Mouse (Mus musculus) heart, postnatal 0 days (tissue): ENCODE measurements around the gene Chchd6. TPM values are rescaled to one million over a fixed set of nuclear protein-coding genes. Genes with fewer than 3 reads are reported as not detected.

Source experiments
- ATAC-seq: fragments of 200-750 bp; cut with Nextera tagmentation; 2 replicates; pipeline ENCODE4 v1.8.0; 2017; ENCODE audit warnings: low read depth, moderate number of reproducible peaks, moderate library complexity; ENCODE audit not compliant: insufficient read depth
- DNase-seq: peaks from one replicate; pipeline ENCODE4 v3.0.0-alpha.2; 2016; ENCODE audit warnings: low spot score
- H3K27ac ChIP-seq: fragments of 300-500 bp; sonication (generic); 2 replicates; pipeline ENCODE4 v1.5.1; 2014; ENCODE audit warnings: low read depth, mild to moderate bottlenecking
- H3K27me3 ChIP-seq: fragments of 300-500 bp; sonication (generic); 2 replicates; pipeline ENCODE4 v1.6.1; 2014; ENCODE audit warnings: low read length, mixed read lengths; ENCODE audit not compliant: control insufficient read depth, insufficient read depth
- H3K36me3 ChIP-seq: fragments of 300-500 bp; sonication (generic); replicated peaks from 2 replicates; pipeline ENCODE4 v1.6.1; 2014; ENCODE audit warnings: low read length, mixed read lengths; ENCODE audit not compliant: control insufficient read depth, insufficient read depth
- H3K4me1 ChIP-seq: fragments of 300-500 bp; sonication (generic); 2 replicates; pipeline ENCODE4 v1.6.1; 2014; ENCODE audit warnings: antibody characterized with exemption; ENCODE audit not compliant: control insufficient read depth, insufficient read depth
- H3K4me2 ChIP-seq: fragments of 300-500 bp; sonication (generic); 2 replicates; pipeline ENCODE4 v1.6.1; 2014; ENCODE audit warnings: low read depth, mild to moderate bottlenecking, low read length, moderate library complexity
- H3K4me3 ChIP-seq: fragments of 300-500 bp; sonication (generic); 2 replicates; pipeline ENCODE4 v1.5.1; 2014; ENCODE audit warnings: low read depth, low read length
- H3K9ac ChIP-seq: fragments of 300-500 bp; sonication (generic); replicated peaks from 2 replicates; pipeline ENCODE4 v1.6.1; 2014; ENCODE audit warnings: low read depth, low read length, mixed read lengths
- H3K9me3 ChIP-seq: fragments of 300-500 bp; sonication (generic); replicated peaks from 2 replicates; pipeline ENCODE4 v1.6.1; 2016; ENCODE audit warnings: low read length; ENCODE audit not compliant: control insufficient read depth
- CTCF ChIP-seq: IDR thresholded peaks from 2 replicates; pipeline ENCODE4 v1.5.1; 2016; ENCODE audit warnings: antibody characterized with exemption, control low read depth, low read depth
- EP300 ChIP-seq: IDR thresholded peaks from 2 replicates; pipeline ENCODE4 v1.6.1; 2016; ENCODE audit warnings: antibody characterized with exemption, low read depth
- WGBS: fragments of 180-500 bp; shearing (Covaris S2); extraction: QIAGEN DNeasy Blood & Tissue Kit; methylation state at CpG from one replicate; pipeline ENCODE4 v1.1.7; 2014; 5-methylcytosine and 5-hydroxymethylcytosine counted together
- polyA plus RNA-seq: library from polyadenylated mRNA; unstranded; fragments of >200 nt; fragmentation: Nextera tagmentation; extraction: Ambion mirVana; gene quantifications from 2 replicates; pipeline ENCODE4 v1.2.1, GENCODE M21; 2015
- total RNA-seq: library from RNA; depleted of rRNA; stranded (reverse); fragments of >200 nt; gene quantifications from 2 replicates; pipeline ENCODE4 v1.2.3, GENCODE M21; 2014; ENCODE audit warnings: low replicate concordance; rRNA removed

The Chchd6 gene
- total and polyA plus RNA-seq, 2 experiments from 2014 or later: 21.8 to 37.8 TPM

DNA sequence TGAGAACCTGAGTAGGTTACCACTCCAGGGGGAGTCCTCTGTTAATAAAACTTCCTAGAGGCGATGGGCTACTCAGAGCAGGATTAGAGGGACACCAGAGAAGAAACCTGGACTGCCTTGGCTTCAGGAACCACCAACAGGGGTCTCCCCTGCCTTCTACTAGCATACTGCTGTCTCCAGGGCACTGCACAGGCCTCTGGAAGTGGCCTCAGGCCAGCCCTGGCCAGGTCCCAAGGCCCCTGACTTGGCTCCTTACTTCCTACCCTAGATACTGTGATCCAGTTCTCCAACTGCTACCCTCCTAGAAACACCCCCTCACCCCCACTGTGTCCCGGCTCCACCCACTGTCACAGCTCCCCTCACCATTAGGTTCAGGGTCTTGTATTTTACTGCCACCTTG is 256.0 kb downstream of the Chchd6 start:
- ATAC-seq (peak; percentile 87), DNase-seq (peak; percentile 74)
- Histone ChIP-seq H3K9me3 (no peaks in the 10 kb centered on the region), H3K9ac (no peak overlapping the region; the same call in 1 of the 2 replicates), H3K4me1 (peaks cover 34% of the 10 kb centered on the region), H3K4me3 (no peak overlapping the region), H3K36me3 (peaks cover 77% of the 10 kb centered on the region), H3K4me2 (no peak overlapping the region), H3K27ac (peak overlapping the region; percentile 69), H3K27me3 (no peaks in the 10 kb centered on the region)
- TF ChIP-seq EP300 (peak; percentile 51; the same call in 1 of the 2 replicates), CTCF (peak; percentile 55)
- 69% methylated on average over 2 of the region's 2 CpGs for WGBS

DNA sequence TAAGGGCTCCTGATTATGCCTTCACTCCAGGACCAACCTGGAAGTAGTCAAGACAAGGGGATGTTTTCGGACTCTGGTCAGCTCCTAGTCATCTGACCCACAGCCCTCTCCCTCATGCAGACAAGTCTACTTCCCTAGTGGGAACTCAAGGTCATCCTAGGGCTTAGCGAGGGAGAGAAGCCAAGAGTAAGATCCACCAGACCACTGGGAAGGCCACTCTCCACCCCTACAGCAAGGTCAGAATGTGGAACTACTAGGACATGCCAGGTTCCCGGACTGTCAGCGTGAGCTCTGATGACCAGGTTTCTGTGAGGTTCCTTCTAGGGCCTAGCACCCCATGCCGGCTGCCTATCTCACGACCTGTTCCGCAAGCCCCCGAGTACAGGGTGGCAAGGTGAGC is 256.7 kb downstream of the Chchd6 start:
- peak; percentile 34 for ATAC-seq
- H3K36me3 ChIP-seq: peaks cover 83% of the 10 kb centered on the region

DNA sequence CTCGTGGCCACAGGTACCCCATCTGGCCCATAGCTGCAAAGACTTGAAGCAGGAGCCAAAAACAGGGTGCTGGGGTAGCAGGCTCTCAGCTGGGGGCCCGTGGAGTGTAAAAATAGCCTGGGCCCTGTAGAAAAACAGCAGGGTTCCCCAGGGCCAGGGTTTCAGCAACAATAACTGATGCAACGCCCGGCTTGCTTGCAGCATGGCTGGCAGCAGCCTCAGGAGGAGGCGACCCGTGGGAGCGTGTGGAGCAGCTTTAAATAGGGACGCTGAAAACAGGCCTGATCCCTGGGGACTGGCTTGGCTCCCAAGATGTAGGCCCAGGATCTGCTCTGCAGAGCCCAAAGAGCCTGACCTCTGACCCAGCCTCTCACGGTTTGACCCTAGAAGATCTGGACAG is 257.9 kb downstream of the Chchd6 start:
- H3K9ac ChIP-seq: no peak overlapping the region
- H3K27me3 ChIP-seq: no peaks in the 10 kb centered on the region
- ATAC-seq: no peak
- peaks cover 89% of the 10 kb centered on the region for H3K36me3 ChIP-seq
- no peak overlapping the region for H3K4me2 ChIP-seq
- no peak overlapping the region for H3K4me3 ChIP-seq
- H3K27ac ChIP-seq: no peak overlapping the region
- no peaks in the 10 kb centered on the region for H3K9me3 ChIP-seq
- TF ChIP-seq EP300 (no peak), CTCF (no peak)
- 74% methylated on average over 9 of the region's 9 CpGs for WGBS
- peaks cover 30% of the 10 kb centered on the region for H3K4me1 ChIP-seq
- DNase-seq: no peak

More for the DNA sequence above, 256.7 kb downstream of the Chchd6 start:
- Histone ChIP-seq H3K27me3 (no peaks in the 10 kb centered on the region), H3K4me1 (peaks cover 30% of the 10 kb centered on the region), H3K9me3 (no peaks in the 10 kb centered on the region), H3K4me3 (no peak overlapping the region), H3K9ac (0 out of 2 replicates have a peak overlapping the region, but pooled peaks have one; percentile 10), H3K4me2 (no peak overlapping the region), H3K27ac (peak overlapping the region; percentile 69)
- TF ChIP-seq EP300 (no peak), CTCF (no peak)
- 74% methylated on average over 8 of the region's 8 CpGs for WGBS
- DNase-seq: peak; percentile 28

DNA sequence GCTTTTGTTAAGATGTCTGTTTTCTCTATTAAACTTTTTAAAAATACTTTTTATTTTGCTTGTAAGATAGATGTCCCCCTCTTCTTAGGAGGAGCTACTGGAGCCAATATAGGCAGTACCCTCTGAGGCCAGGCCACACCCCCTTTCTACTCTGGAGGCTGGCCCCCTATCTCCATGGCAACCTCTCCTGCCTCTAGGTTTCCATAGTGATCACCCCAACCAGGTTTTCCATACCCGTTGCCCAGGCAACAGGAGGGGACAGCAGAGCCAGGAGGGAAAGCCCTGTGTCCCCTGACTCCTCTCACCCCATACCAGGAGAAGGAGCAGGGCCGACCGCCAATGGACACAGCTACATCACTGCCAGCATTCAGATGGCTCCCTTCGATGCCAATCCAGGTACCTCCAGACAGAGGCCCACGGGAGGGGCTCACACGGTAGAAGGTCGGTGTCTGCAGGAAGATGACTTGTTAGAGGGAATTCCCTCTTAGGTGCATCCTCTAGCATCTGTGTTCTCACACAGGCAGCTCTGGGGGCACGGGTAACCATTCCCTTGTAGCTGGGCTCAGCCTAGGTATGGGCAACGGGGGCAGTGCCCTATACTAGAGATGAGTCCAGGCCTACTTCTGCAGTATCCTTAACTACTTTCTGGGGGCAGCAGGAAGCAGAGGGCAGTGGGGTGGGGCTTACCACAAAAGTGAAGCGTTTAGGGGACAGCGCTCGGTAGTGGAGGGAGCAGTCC is 261.3 kb downstream of the Chchd6 start:
- no peak overlapping the region for H3K4me2 ChIP-seq
- no peaks in the 10 kb centered on the region for H3K9me3 ChIP-seq
- H3K4me1 ChIP-seq: peaks cover 15% of the 10 kb centered on the region
- H3K27me3 ChIP-seq: no peaks in the 10 kb centered on the region
- TF ChIP-seq CTCF (no peak), EP300 (no peak)
- no peak overlapping the region for H3K4me3 ChIP-seq
- WGBS: 91% methylated on average over 12 of the region's 12 CpGs
- ATAC-seq: no peak
- DNase-seq: no peak
- peaks cover 91% of the 10 kb centered on the region for H3K36me3 ChIP-seq
- H3K9ac ChIP-seq: no peak overlapping the region
- no peak overlapping the region for H3K27ac ChIP-seq

Other genes starting within 250 kb of the Chchd6 start
- gene Plxna1, start 233.0 kb downstream of the Chchd6 start, total RNA-seq: 30.4 and 133 TPM in 2 replicates
- gene Plxna1, start 233.0 kb downstream of the Chchd6 start, polyA plus RNA-seq: 7.8 and 8.1 TPM in 2 replicates
- 16.8 and 20.1 TPM in 2 replicates for gene Txnrd3, start 48.3 kb upstream of the Chchd6 start, total RNA-seq
- gene Txnrd3, start 48.3 kb upstream of the Chchd6 start, polyA plus RNA-seq: 23.3 and 28.2 TPM in 2 replicates
- not detected in 2 replicates for gene Vmn1r40, start 111.9 kb upstream of the Chchd6 start, total RNA-seq
- not detected in 2 replicates for gene Vmn1r40, start 111.9 kb upstream of the Chchd6 start, polyA plus RNA-seq
- not detected in 2 replicates for gene Vmn1r41, start 145.1 kb upstream of the Chchd6 start, total RNA-seq
- not detected in 2 replicates for gene Vmn1r41, start 145.1 kb upstream of the Chchd6 start, polyA plus RNA-seq